Mouse (Mus musculus) limb, embryonic 12.5 days (tissue): Measurements from ENCODE around the gene Gtf3a. TPM values are rescaled to one million over a fixed set of nuclear protein-coding genes. Genes with fewer than 3 reads are reported as not detected.
A peak's percentile ranks its signal among the peaks of the same experiment; 100 is the strongest.

ENCODE experiments used
- ATAC-seq: fragments of 200-750 bp; cut with Nextera tagmentation; 2 replicates; pipeline ENCODE4 v1.8.0; 2017; ENCODE audit warnings: low read depth, moderate TSS enrichment; ENCODE audit not compliant: insufficient number of reproducible peaks, insufficient read depth, low FRiP score, low TSS enrichment
- H3K27ac ChIP-seq: fragments of 300-500 bp; sonication (generic); 2 replicates; pipeline ENCODE4 v1.5.1; 2016; ENCODE audit warnings: mild to moderate bottlenecking, moderate library complexity
- H3K27me3 ChIP-seq: fragments of 300-500 bp; sonication (generic); 2 replicates; pipeline ENCODE4 v1.6.1; 2016; ENCODE audit warnings: mild to moderate bottlenecking, moderate library complexity
- H3K36me3 ChIP-seq: fragments of 300-500 bp; sonication (generic); 2 replicates; pipeline ENCODE4 v1.6.1; 2016; ENCODE audit warnings: mild to moderate bottlenecking, moderate library complexity
- H3K4me1 ChIP-seq: fragments of 300-500 bp; sonication (generic); replicated peaks from 2 replicates; pipeline ENCODE4 v1.6.1; 2016
- H3K4me2 ChIP-seq: fragments of 300-500 bp; sonication (generic); 2 replicates; pipeline ENCODE4 v1.6.1; 2016; ENCODE audit warnings: mild to moderate bottlenecking, moderate library complexity
- H3K4me3 ChIP-seq: fragments of 300-500 bp; sonication (generic); replicated peaks from 2 replicates; pipeline ENCODE4 v1.5.1; 2016; ENCODE audit warnings: mild to moderate bottlenecking
- H3K9ac ChIP-seq: fragments of 300-500 bp; sonication (generic); replicated peaks from 2 replicates; pipeline ENCODE4 v1.6.1; 2016; ENCODE audit warnings: mild to moderate bottlenecking, moderate library complexity
- H3K9me3 ChIP-seq: fragments of 300-500 bp; sonication (generic); 2 replicates; pipeline ENCODE4 v1.6.1; 2016; ENCODE audit warnings: mild to moderate bottlenecking, moderate library complexity
- WGBS: fragments of 180-500 bp; shearing (Covaris S2); methylation state at CpG from one replicate; pipeline ENCODE4 v1.1.7; 2016; 5-methylcytosine and 5-hydroxymethylcytosine counted together
- polyA plus RNA-seq: library from polyadenylated mRNA; unstranded; fragments of >200 nt; fragmentation: Nextera tagmentation; extraction: Ambion mirVana; gene quantifications from 2 replicates; pipeline ENCODE4 v1.2.1, GENCODE M21; 2016

Gene Gtf3a
- polyA plus RNA-seq, 1 experiment from 2014 or later, result 111 TPM

DNA sequence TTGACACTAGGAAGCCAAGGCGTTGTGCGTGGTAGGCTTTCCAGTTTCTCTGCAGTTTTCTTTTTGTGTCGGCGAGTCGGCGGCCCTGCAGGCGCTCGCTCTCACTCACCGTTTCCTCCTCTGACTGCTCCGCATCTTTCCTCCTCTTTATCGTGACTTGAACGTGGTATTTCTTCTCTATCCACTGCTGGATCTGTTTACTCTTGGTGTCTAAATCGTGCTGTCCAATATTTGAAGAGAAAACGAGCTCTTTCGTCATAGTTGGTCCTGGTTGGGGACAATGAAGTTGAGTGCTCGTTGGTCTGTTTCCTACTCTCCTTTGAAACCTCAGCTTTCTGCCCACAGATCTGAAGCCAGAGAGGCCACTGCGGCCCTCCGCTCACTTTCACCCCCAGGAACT lies 8.2 kb downstream of the Gtf3a start:
- Histone ChIP-seq H3K4me1 (no peaks in the 10 kb centered on the region), H3K27me3 (no peaks in the 10 kb centered on the region), H3K9me3 (no peaks in the 10 kb centered on the region), H3K36me3 (peaks cover 89% of the 10 kb centered on the region), H3K27ac (no peak overlapping the region), H3K4me2 (no peak overlapping the region), H3K4me3 (no peak overlapping the region), H3K9ac (no peak overlapping the region)
- no peak for ATAC-seq
- 92% methylated on average over 18 of the region's 18 CpGs for WGBS

DNA sequence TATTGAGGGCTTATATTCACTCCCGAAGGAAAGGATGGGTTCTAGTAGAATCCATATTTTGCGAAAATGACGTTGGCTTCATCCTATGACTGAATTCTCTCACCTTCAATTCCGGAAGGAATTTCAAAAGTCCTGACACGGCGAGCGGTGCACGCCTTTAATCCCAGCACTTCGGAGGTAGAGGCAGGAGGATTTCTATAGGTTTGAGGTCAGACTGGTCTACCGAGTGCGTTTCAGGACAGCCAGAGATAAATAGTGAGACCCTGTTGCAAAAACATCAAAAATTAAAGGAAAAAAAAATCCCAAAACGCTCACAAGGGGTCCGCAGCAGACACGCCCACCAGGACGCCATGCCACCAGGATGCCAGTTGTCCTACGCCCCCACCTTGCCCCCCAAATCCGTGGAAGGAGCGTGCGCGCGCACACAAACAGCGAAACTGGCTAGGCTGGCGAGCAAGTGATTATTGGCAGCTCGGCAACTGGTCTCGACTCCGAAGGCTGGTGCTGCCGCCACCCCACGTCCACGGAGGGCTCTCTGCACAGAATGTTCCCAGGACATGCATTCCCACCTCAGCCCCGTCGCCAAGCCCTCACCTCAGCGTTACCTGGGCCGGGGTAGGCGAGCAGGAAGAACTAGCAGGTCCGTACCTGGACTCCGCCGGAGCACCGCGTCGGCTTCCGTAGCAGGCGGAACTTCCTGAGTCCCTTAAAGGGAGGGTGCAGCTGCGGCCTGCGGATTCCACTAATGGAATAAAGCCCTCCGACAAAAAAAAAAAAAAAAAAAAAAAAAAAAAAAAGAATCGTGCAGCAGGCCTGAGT lies 14.9 kb downstream of the Gtf3a start, which contains the start of gene Mtif3:
TSS of gene Mtif3 (minus strand) at position 683 of the 819 bp plus-strand sequence.
- no peaks in the 10 kb centered on the region for H3K27me3 ChIP-seq
- peaks cover 6% of the 10 kb centered on the region for H3K4me1 ChIP-seq
- H3K4me2 ChIP-seq, result peak within 1 kb of the TSS; percentile 69
- peaks cover 23% of the 10 kb centered on the region for H3K36me3 ChIP-seq
- peak; percentile 84 for ATAC-seq
- peak within 1 kb of the TSS; percentile 83 for H3K9ac ChIP-seq
- H3K4me3 ChIP-seq, result peak within 1 kb of the TSS; percentile 82
- H3K27ac ChIP-seq, result peak within 1 kb of the TSS; percentile 69
- no peaks in the 10 kb centered on the region for H3K9me3 ChIP-seq
- WGBS, result 2% methylated on average over 46 of the region's 46 CpGs

DNA sequence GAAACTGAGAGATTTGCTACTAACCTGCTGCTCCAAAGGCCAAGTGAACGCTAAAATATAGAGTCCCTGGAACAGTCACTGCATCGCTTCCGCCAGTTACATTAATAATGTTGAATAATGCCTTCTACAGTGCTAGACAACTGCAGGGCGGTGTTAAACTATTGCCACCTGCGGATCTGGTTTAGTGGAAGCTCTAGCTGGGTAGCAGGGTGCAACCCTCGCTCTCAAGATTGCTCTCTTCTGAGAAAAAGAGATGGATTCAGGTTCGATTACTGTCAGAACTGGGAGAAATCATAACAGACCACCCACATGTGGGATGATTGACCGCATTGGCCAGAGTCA lies 15.5 kb downstream of the Gtf3a start:
- Histone ChIP-seq H3K27me3 (no peaks in the 10 kb centered on the region), H3K4me1 (peaks cover 6% of the 10 kb centered on the region), H3K9ac (0 out of 2 replicates have a peak overlapping the region, but pooled peaks have one; percentile 31), H3K36me3 (peaks cover 17% of the 10 kb centered on the region), H3K4me3 (peak overlapping the region; percentile 82), H3K9me3 (no peaks in the 10 kb centered on the region), H3K27ac (no peak overlapping the region), H3K4me2 (peak overlapping the region; percentile 69)
- ATAC-seq, result no peak
- WGBS, result 53% methylated on average over 8 of the region's 8 CpGs

DNA sequence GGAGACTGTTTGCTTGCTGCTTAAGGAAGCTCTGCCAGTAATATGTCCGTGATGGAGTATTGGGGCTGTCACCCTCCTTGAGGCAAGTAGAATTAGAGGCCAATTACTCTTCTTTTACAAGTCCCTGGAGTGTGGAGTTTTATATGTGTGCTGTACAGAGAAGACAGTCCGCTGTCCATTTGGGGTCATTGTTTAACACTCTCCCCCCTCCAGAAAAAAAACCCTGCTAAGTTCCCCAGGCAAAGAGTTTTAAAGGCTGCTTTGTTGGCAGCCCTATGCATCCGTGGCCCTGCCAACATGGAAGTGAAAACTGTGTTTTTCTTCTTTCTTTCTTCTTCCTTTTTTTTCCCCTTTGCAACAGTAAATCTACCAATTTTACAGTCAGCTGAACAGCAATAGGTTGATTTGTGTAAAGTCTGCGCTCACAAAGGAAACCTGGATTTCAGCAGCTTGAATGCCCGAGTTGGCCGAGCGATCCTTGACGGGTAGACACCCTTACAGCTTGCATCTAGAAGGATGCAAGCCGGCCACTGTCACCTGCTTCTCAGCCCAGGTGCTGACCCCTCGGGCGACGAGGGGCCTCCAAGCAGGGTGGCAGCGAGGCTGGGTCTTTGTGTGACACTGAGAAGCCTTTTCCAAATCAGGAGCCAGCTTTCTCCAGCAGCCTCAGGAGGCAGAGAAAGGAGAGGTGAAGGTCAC lies 20.4 kb downstream of the Gtf3a start:
- no peak for ATAC-seq
- H3K27ac ChIP-seq, result no peak overlapping the region

DNA sequence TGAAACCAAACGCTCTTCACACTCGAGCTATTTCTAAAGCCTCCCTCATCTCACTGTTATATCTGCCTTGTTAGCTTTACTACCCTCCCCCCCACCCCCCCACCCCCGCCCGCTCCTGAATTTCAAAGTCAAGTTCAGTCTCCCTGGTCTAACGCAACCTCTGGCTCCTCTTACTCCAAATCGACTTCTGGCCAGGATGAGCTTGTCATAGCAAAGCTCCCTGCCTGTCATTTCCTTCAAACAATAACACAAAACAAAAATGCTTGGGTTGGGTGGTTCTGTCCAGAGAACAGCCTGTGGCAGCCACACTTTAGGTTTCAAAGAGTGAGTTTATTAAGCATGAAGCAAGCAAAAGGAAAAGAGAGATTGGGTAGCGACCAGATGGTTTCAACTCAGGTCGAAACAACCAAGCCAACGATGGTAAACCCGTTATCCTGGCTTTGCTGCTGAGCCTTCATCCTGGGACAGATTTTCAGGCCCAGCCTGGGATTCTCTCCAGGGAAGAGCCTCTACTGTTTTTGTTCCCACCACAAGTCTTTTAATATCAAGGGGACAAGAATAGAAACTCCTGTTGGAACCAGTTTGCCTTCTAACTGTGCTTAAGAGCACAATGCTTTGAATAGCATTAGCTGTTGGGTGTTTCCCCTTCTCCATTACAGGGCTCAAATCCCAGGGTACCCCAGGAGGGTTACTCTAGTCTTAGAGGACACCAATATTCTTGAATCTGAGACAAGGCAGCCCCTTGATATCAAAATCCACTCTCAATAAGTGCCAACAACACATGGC lies 23.5 kb downstream of the Gtf3a start:
- WGBS, result 64% methylated on average over 10 of the region's 10 CpGs
- no peak overlapping the region for H3K27ac ChIP-seq
- H3K4me2 ChIP-seq, result no peak overlapping the region
- no peak for ATAC-seq
- no peaks in the 10 kb centered on the region for H3K27me3 ChIP-seq
- no peaks in the 10 kb centered on the region for H3K4me1 ChIP-seq
- H3K36me3 ChIP-seq, result no peaks in the 10 kb centered on the region
- no peaks in the 10 kb centered on the region for H3K9me3 ChIP-seq
- no peak overlapping the region for H3K4me3 ChIP-seq
- H3K9ac ChIP-seq, result no peak overlapping the region

More for the DNA sequence above, 20.4 kb downstream of the Gtf3a start:
- no peaks in the 10 kb centered on the region for H3K9me3 ChIP-seq
- H3K4me2 ChIP-seq, result no peak overlapping the region
- H3K4me1 ChIP-seq, result no peaks in the 10 kb centered on the region
- WGBS, result 75% methylated on average over 13 of the region's 13 CpGs
- no peak overlapping the region for H3K9ac ChIP-seq
- no peaks in the 10 kb centered on the region for H3K36me3 ChIP-seq
- no peaks in the 10 kb centered on the region for H3K27me3 ChIP-seq
- H3K4me3 ChIP-seq, result no peak overlapping the region

DNA sequence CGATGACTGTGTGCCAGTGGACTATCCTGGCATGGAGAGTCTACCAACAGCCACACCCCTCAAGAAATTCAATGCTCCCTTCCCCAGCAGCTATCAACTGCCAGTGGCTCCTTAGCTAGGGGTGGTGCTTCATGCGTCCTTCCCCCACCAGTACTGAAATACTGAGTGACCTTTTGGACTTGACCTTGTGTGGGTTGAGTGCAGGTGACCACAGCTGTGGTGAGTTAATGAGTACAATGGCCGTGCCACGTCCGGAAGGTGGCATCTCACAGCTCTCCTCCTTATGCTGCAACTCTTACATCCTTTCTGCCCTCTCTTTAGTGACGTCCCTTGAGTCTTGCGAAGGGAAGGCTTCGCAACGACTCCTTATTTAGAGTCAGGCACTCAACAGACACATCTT lies 24.9 kb downstream of the Gtf3a start:
- no peak overlapping the region for H3K4me3 ChIP-seq
- H3K9ac ChIP-seq, result no peak overlapping the region

DNA sequence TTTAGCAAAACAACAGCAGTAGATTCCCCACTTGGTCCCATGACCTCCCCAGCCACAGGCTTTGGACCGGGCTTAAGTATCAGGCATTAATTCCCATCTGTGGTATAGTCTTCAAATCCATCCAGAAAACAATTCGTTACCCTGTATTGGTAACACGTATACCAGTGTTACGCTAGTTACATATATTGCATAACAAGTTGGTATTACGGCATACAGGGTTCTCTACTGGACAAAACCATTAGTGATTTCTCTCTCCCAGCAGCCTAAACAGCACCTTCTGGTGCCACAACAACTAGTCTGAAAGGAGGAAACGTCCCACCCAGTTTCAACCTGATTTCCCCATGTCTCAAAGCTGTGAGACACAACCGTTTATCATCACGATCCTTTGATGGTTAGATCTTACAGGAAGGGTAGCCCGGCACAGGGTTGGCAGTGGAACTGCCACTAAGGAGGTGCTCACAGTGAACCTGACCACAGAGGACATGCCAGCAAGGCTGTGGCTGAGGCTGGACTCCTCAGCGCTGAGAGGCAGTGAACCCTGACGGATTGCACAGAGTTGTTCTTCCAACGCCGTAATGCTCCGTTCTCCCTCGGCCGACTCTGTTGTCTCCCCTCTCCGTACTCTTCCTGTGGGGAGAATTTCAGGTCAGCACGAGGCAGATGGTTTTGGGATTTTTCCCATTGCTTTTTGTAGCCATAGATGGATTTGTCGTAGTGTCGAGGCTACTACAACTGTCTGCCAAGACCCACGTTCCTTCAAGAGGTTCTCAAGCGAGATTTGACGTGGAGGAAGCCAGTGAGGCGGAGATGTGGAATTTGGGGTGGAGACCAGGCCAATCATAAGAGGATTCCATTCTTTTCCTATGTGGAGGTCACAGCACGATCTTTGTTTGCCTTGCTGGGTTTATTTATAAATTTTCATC lies 25.7 kb downstream of the Gtf3a start:
- no peaks in the 10 kb centered on the region for H3K36me3 ChIP-seq
- 86% methylated on average over 25 of the region's 25 CpGs for whole genome bisulfite sequencing
- H3K27ac ChIP-seq, result no peak overlapping the region
- no peaks in the 10 kb centered on the region for H3K4me1 ChIP-seq
- no peak overlapping the region for H3K4me3 ChIP-seq
- no peak overlapping the region for H3K9ac ChIP-seq
- no peaks in the 10 kb centered on the region for H3K9me3 ChIP-seq
- H3K4me2 ChIP-seq, result no peak overlapping the region
- no peak for ATAC-seq
- no peaks in the 10 kb centered on the region for H3K27me3 ChIP-seq

More for the DNA sequence above, 24.9 kb downstream of the Gtf3a start:
- Histone ChIP-seq H3K4me1 (no peaks in the 10 kb centered on the region), H3K27ac (no peak overlapping the region), H3K4me2 (no peak overlapping the region), H3K36me3 (no peaks in the 10 kb centered on the region), H3K9me3 (no peaks in the 10 kb centered on the region), H3K27me3 (no peaks in the 10 kb centered on the region)
- ATAC-seq, result no peak
- 86% methylated on average over 9 of the region's 9 CpGs for WGBS

DNA sequence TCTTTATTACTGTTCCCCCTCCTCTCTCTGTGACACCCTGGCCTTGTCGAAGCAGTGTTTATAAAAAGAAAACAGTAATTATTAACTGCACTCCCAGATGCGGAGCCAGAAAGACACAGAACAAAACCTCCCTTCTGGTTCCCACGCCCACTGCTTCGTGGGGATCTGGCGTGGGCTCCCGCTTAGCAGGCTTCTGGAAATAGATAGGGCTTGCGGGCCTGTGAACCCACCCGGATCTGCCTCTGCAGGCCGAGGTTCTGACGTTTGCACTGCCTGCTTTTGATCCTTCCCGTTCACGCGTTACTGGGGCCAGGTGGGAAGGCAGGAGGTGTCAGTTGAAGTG lies 26.3 kb downstream of the Gtf3a start:
- no peaks in the 10 kb centered on the region for H3K27me3 ChIP-seq
- no peaks in the 10 kb centered on the region for H3K4me1 ChIP-seq
- no peaks in the 10 kb centered on the region for H3K36me3 ChIP-seq
- H3K9ac ChIP-seq, result no peak overlapping the region
- no peak overlapping the region for H3K4me3 ChIP-seq
- ATAC-seq, result no peak
- H3K4me2 ChIP-seq, result no peak overlapping the region
- WGBS, result 57% methylated on average over 13 of the region's 13 CpGs
- H3K27ac ChIP-seq, result no peak overlapping the region
- no peaks in the 10 kb centered on the region for H3K9me3 ChIP-seq

DNA sequence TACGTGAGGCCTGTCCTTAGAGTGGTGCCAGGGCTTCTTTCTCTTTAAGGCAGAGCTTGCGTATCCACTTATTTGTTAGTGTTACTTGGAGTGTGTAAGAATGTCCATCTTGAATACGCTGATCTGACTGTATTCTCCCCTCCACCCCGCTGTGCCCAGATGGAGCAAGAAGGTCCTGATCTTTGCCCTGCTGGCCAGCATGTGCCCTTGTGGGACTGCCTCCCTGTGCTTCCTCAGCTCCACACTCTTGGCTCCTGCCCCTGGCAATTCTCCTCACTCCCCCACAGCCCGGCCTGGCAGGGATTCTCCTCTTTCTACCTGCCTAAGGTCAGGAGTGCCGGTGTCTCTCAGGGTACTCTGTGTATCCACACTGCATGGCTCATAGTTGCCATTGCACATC lies 32.9 kb downstream of the Gtf3a start:
- no peak for ATAC-seq
- H3K9me3 ChIP-seq, result no peaks in the 10 kb centered on the region
- no peak overlapping the region for H3K4me3 ChIP-seq
- no peaks in the 10 kb centered on the region for H3K36me3 ChIP-seq
- no peaks in the 10 kb centered on the region for H3K4me1 ChIP-seq
- WGBS, result 88% methylated on average over 6 of the region's 6 CpGs
- no peak overlapping the region for H3K27ac ChIP-seq
- H3K27me3 ChIP-seq, result peaks cover 20% of the 10 kb centered on the region; the same call in 1 of the 2 replicates
- H3K9ac ChIP-seq, result no peak overlapping the region
- no peak overlapping the region for H3K4me2 ChIP-seq

DNA sequence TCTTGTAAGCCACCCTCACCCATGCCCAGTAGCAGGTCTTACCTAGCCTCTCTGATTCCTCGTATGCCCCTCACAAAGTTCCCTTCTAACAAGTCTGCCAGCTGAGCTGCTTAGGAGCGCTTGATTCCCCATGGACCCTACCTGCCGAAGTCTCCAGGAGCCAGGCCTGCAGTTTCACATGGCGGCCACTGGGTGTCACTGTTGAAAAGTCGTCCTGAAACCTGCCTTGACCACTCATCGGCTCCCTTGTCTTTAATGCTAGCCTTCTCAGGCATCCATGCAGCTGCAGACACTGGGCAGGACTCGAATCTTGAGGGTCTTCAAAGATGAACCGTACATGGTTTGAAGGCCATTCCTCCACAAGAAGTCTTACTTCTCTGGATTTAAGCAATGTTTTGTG lies 34.8 kb downstream of the Gtf3a start:
- Histone ChIP-seq H3K4me3 (no peak overlapping the region), H3K4me1 (no peaks in the 10 kb centered on the region), H3K27me3 (peaks cover 20% of the 10 kb centered on the region; the same call in 1 of the 2 replicates), H3K27ac (no peak overlapping the region), H3K9me3 (no peaks in the 10 kb centered on the region), H3K4me2 (no peak overlapping the region), H3K36me3 (no peaks in the 10 kb centered on the region), H3K9ac (no peak overlapping the region)
- ATAC-seq, result no peak
- 11% methylated on average over 8 of the region's 8 CpGs for WGBS
